Mouse (Mus musculus): ENCODE results near the gene Casc1.

- TF ChIP-seq CTCF (conservative IDR thresholded peaks at IDR 0.05; ENCODE audit: insufficient read depth, insufficient read length, low read depth, low read length) (no peak), POLR2A (IDR thresholded peaks at IDR 0.05; ENCODE audit: low read depth, low read length) (no peak)
These were observed 637 bp downstream of the Casc1 start for GRCm38 (mm10) chr6:145210056-145210680.
